Mouse (Mus musculus) intestine, embryonic 16.5 days (tissue): ENCODE data around the gene Apmap. TPM values are rescaled to one million over a fixed set of nuclear protein-coding genes. Genes with fewer than 3 reads are reported as not detected.
"Not testable (repeated sequence)": the region's sequence is repeated elsewhere in the genome, so short reads cannot be mapped to it uniquely, and the experiment has no call there.

ENCODE experiments used
- ATAC-seq: fragments of 200-750 bp; cut with Nextera tagmentation; 2 replicates; pipeline ENCODE4 v1.8.0; 2017; ENCODE audit warnings: moderate TSS enrichment, moderate library complexity
- H3K27ac ChIP-seq: fragments of 300-500 bp; sonication (generic); 2 replicates; pipeline ENCODE4 v1.5.1; 2014; ENCODE audit warnings: mild to moderate bottlenecking, low read length
- H3K27me3 ChIP-seq: fragments of 300-500 bp; sonication (generic); replicated peaks from 2 replicates; pipeline ENCODE4 v1.6.1; 2014; ENCODE audit warnings: low read length, control low read depth, mixed read lengths; ENCODE audit not compliant: control insufficient read depth, insufficient read depth
- H3K36me3 ChIP-seq: fragments of 300-500 bp; sonication (generic); 2 replicates; pipeline ENCODE4 v1.6.1; 2014; ENCODE audit warnings: low read length, control low read depth; ENCODE audit not compliant: control insufficient read depth, insufficient read depth
- H3K4me1 ChIP-seq: fragments of 300-500 bp; sonication (generic); 2 replicates; pipeline ENCODE4 v1.6.1; 2014; ENCODE audit warnings: low read length, control low read depth, mixed read lengths; ENCODE audit not compliant: control insufficient read depth, insufficient read depth
- H3K4me2 ChIP-seq: fragments of 300-500 bp; sonication (generic); 2 replicates; pipeline ENCODE4 v1.6.1; 2014; ENCODE audit warnings: low read depth, low read length, control low read depth
- H3K4me3 ChIP-seq: fragments of 300-500 bp; sonication (generic); 2 replicates; pipeline ENCODE4 v1.5.1; 2014; ENCODE audit warnings: mild to moderate bottlenecking, low read length
- H3K9ac ChIP-seq: fragments of 300-500 bp; sonication (generic); 2 replicates; pipeline ENCODE4 v1.6.1; 2014; ENCODE audit warnings: low read depth, low read length
- H3K9me3 ChIP-seq: fragments of 300-500 bp; sonication (generic); 2 replicates; pipeline ENCODE4 v1.6.1; 2016; ENCODE audit warnings: low read length, control low read depth; ENCODE audit not compliant: control insufficient read depth
- WGBS: fragments of 180-500 bp; shearing (Covaris S2); extraction: QIAGEN DNeasy Blood & Tissue Kit; methylation state at CpG from one replicate; pipeline ENCODE4 v1.1.7; 2014; 5-methylcytosine and 5-hydroxymethylcytosine counted together
- polyA plus RNA-seq: library from polyadenylated mRNA; unstranded; fragments of >200 nt; fragmentation: Nextera tagmentation; extraction: Ambion mirVana; gene quantifications from 2 replicates; pipeline ENCODE4 v1.2.1, GENCODE M21; 2015

The Apmap gene
- polyA plus RNA-seq, 1 experiment from 2014 or later: 42.9 TPM

GRCm38 (mm10) chr2:150558568-150558967 is 49.8 kb downstream of the Apmap start:
- ATAC-seq: no peak
- Histone ChIP-seq H3K4me1 (no peaks in the 10 kb centered on the region), H3K4me2 (no peak overlapping the region), H3K9me3 (no peaks in the 10 kb centered on the region), H3K27me3 (no peaks in the 10 kb centered on the region), H3K4me3 (no peak overlapping the region), H3K9ac (no peak overlapping the region), H3K36me3 (no peaks in the 10 kb centered on the region), H3K27ac (no peak overlapping the region)
- 53% methylated on average over 3 of the region's 3 CpGs for WGBS

GRCm38 (mm10) chr2:150549576-150549975 is 58.8 kb downstream of the Apmap start:
- not testable (repeated sequence) for H3K27ac ChIP-seq, H3K9me3 ChIP-seq, H3K36me3 ChIP-seq, H3K9ac ChIP-seq, ATAC-seq, H3K4me3 ChIP-seq, H3K27me3 ChIP-seq, H3K4me2 ChIP-seq, H3K4me1 ChIP-seq
- WGBS: 78% methylated on average over 10 of the region's 10 CpGs

Other genes with a start within 250 kb of the Apmap start
- gene 3300002I08Rik, start 245.8 kb downstream of the Apmap start, polyA plus RNA-seq: 4.7 and 5.5 TPM in 2 replicates
- gene Zfp442, start 157.1 kb downstream of the Apmap start, polyA plus RNA-seq: 4.8 and 5.7 TPM in 2 replicates
- not detected in 2 replicates for gene Zfp345, start 123.5 kb downstream of the Apmap start, polyA plus RNA-seq
- 0.32 and 0.67 TPM in 2 replicates for gene Cst7, start 38.2 kb downstream of the Apmap start, polyA plus RNA-seq
- gene Acss1, start 59.9 kb upstream of the Apmap start, polyA plus RNA-seq: 35.3 and 37.7 TPM in 2 replicates
- gene Vsx1, start 80.8 kb upstream of the Apmap start, polyA plus RNA-seq: not detected in 2 replicates
- 25.4 and 28.1 TPM in 2 replicates for gene Entpd6, start 140.5 kb upstream of the Apmap start, polyA plus RNA-seq
- 78.8 and 81.4 TPM in 2 replicates for gene Pygb, start 178.2 kb upstream of the Apmap start, polyA plus RNA-seq